Mouse (Mus musculus) small intestine, adult 2 months (tissue): ENCODE data around the gene Pnldc1.

Source experiments
- CTCF ChIP-seq: fragments of 200-500 bp; IDR thresholded peaks from 2 replicates; pipeline ENCODE4 v1.5.1; 2012; ENCODE audit warnings: low read depth, mild to moderate bottlenecking, control low read depth, inconsistent platforms, low read length, moderate library complexity, mixed read lengths; ENCODE audit not compliant: insufficient replicate concordance, insufficient read length; ENCODE audit errors: extremely low read depth
- POLR2A ChIP-seq: fragments of 200-500 bp; IDR thresholded peaks from 2 replicates; pipeline ENCODE4 v1.6.1; 2012; ENCODE audit warnings: low read depth, mild to moderate bottlenecking, control low read depth, inconsistent platforms, low read length, moderate library complexity

- TF ChIP-seq CTCF (no peak), POLR2A (no peak)
Measured at GRCm38 (mm10) chr17:12897674-12898073, 12.4 kb downstream of the Pnldc1 start.
